Mouse (Mus musculus) C2C12 (cell line): ENCODE results near the gene Ensa. TPM values are rescaled to one million over a fixed set of nuclear protein-coding genes. Genes with fewer than 3 reads are reported as not detected.
"Not testable (repeated sequence)": the region's sequence is repeated elsewhere in the genome, so short reads cannot be mapped to it uniquely, and the experiment has no call there.

ENCODE experiments used
- H3K27me3 ChIP-seq: one replicate; pipeline ENCODE4 v1.6.1; 2011; ENCODE audit not compliant: control insufficient read depth, insufficient read depth, insufficient read length
- H3K36me3 ChIP-seq: one replicate; pipeline ENCODE4 v1.6.1; 2011; ENCODE audit not compliant: control insufficient read depth, insufficient read depth
- H3K4me3 ChIP-seq: one replicate; pipeline ENCODE4 v1.5.1; 2011; ENCODE audit warnings: mild to moderate bottlenecking, control low read depth; ENCODE audit not compliant: poor library complexity, insufficient read depth, severe bottlenecking
- H3K79me2 ChIP-seq: one replicate; pipeline ENCODE4 v1.6.1; 2011; ENCODE audit not compliant: control insufficient read depth, insufficient read depth
- H3K79me3 ChIP-seq: one replicate; pipeline ENCODE4 v1.6.1; 2011; ENCODE audit warnings: low read depth, control low read depth
- H3ac ChIP-seq: one replicate; pipeline ENCODE3; 2011; ENCODE audit warnings: low read depth; ENCODE audit not compliant: control insufficient read depth, insufficient read length
- CEBPB ChIP-seq: IDR thresholded peaks from one replicate; pipeline ENCODE4 v1.6.1; 2011; ENCODE audit warnings: low read depth, mild to moderate bottlenecking, control low read depth, moderate library complexity
- CTCF ChIP-seq: IDR thresholded peaks from one replicate; pipeline ENCODE4 v1.5.1; 2011; ENCODE audit not compliant: control insufficient read depth, insufficient read depth, insufficient read length
- FOSL1 ChIP-seq: IDR thresholded peaks from one replicate; pipeline ENCODE4 v1.8.0; 2011; ENCODE audit warnings: mild to moderate bottlenecking, low read length; ENCODE audit not compliant: poor library complexity, insufficient read depth, severe bottlenecking
- MAX ChIP-seq: IDR thresholded peaks from one replicate; pipeline ENCODE4 v1.6.1; 2011; ENCODE audit warnings: mild to moderate bottlenecking, control low read depth
- MYOD1 ChIP-seq: IDR thresholded peaks from one replicate; pipeline ENCODE4 v1.6.1; 2011; ENCODE audit warnings: low read depth; ENCODE audit not compliant: control insufficient read depth, insufficient read length
- MYOG ChIP-seq: IDR thresholded peaks from one replicate; pipeline ENCODE4 v1.6.1; 2011; ENCODE audit not compliant: control insufficient read depth, insufficient read length; ENCODE audit errors: extremely low read depth
- USF1 ChIP-seq: IDR thresholded peaks from one replicate; pipeline ENCODE4 v1.6.1; 2011; ENCODE audit warnings: low read depth, mild to moderate bottlenecking, control low read depth, moderate library complexity
- polyA plus RNA-seq: library from polyadenylated mRNA; unstranded; fragments of >200 nt; fragmentation: generic; extraction: Trizol; gene quantifications from one replicate; pipeline ENCODE4 v1.2.1, GENCODE M21; 2012; ENCODE audit warnings: missing spikeins

Gene Ensa
- polyA plus RNA-seq, 1 experiment = 42.0 TPM

- no peaks in the 10 kb centered on the region for H3K79me3 ChIP-seq
- peaks cover 5% of the 10 kb centered on the region for H3K36me3 ChIP-seq
- no peak overlapping the region for H3ac ChIP-seq
- TF ChIP-seq CTCF (no peak), MYOG (no peak), MAX (no peak), USF1 (no peak), FOSL1 (no peak)
- no peaks in the 10 kb centered on the region for H3K79me2 ChIP-seq
- H3K4me3 ChIP-seq = no peak overlapping the region
- H3K27me3 ChIP-seq = no peaks in the 10 kb centered on the region
Observed at GRCm38 (mm10) chr3:95606096-95606495, 18.7 kb upstream of the Ensa start.

GRCm38 (mm10) chr3:95609195-95609594, 15.6 kb upstream of the Ensa start:
- TF ChIP-seq FOSL1 (no peak), MYOG (no peak), MAX (no peak), MYOD1 (no peak), CTCF (no peak), CEBPB (no peak), USF1 (no peak)
- Histone ChIP-seq H3K4me3 (no peak overlapping the region), H3ac (no peak overlapping the region), H3K79me2 (no peaks in the 10 kb centered on the region), H3K27me3 (no peaks in the 10 kb centered on the region), H3K79me3 (no peaks in the 10 kb centered on the region), H3K36me3 (peaks cover 5% of the 10 kb centered on the region)

- H3ac ChIP-seq = no peak overlapping the region
- H3K36me3 ChIP-seq = peaks cover 15% of the 10 kb centered on the region
- no peaks in the 10 kb centered on the region for H3K27me3 ChIP-seq
- no peak overlapping the region for H3K4me3 ChIP-seq
- H3K79me3 ChIP-seq = no peaks in the 10 kb centered on the region
- no peak for TF ChIP-seq MAX
- TF ChIP-seq MYOG = no peak
- no peak for TF ChIP-seq CTCF
- TF ChIP-seq CEBPB = no peak
- TF ChIP-seq FOSL1 = no peak
- TF ChIP-seq MYOD1 = no peak
- no peak for TF ChIP-seq USF1
- no peaks in the 10 kb centered on the region for H3K79me2 ChIP-seq
Observed at GRCm38 (mm10) chr3:95613996-95614395, 10.8 kb upstream of the Ensa start.

- H3K79me2 ChIP-seq = no peaks in the 10 kb centered on the region
- no peak overlapping the region for H3ac ChIP-seq
- TF ChIP-seq FOSL1 (no peak), MYOG (no peak), MAX (no peak), MYOD1 (no peak), USF1 (no peak), CTCF (no peak), CEBPB (no peak)
- no peaks in the 10 kb centered on the region for H3K27me3 ChIP-seq
- H3K4me3 ChIP-seq = no peak overlapping the region
- no peaks in the 10 kb centered on the region for H3K79me3 ChIP-seq
- peaks cover 10% of the 10 kb centered on the region for H3K36me3 ChIP-seq
Observed at GRCm38 (mm10) chr3:95618511-95618910, 6.3 kb upstream of the Ensa start.

GRCm38 (mm10) chr3:95621241-95621640, 3.6 kb upstream of the Ensa start:
- H3K79me2 ChIP-seq = peaks cover 11% of the 10 kb centered on the region
- H3K79me3 ChIP-seq = peaks cover 9% of the 10 kb centered on the region
- TF ChIP-seq CEBPB (no peak), MYOD1 (no peak), MAX (no peak), USF1 (no peak), CTCF (no peak), FOSL1 (no peak), MYOG (no peak)
- no peaks in the 10 kb centered on the region for H3K27me3 ChIP-seq
- H3ac ChIP-seq = no peak overlapping the region
- no peak overlapping the region for H3K4me3 ChIP-seq
- peaks cover 10% of the 10 kb centered on the region for H3K36me3 ChIP-seq

- H3K36me3 ChIP-seq, H3K27me3 ChIP-seq, H3ac ChIP-seq, H3K4me3 ChIP-seq: not testable (repeated sequence)
- Histone ChIP-seq H3K79me2 (peaks cover 23% of the 10 kb centered on the region), H3K79me3 (peaks cover 20% of the 10 kb centered on the region)
Observed at GRCm38 (mm10) chr3:95622421-95622820, 2.4 kb upstream of the Ensa start.
